ENCODE assay signal across 23 mouse cellular contexts in the genomic region with DNA sequence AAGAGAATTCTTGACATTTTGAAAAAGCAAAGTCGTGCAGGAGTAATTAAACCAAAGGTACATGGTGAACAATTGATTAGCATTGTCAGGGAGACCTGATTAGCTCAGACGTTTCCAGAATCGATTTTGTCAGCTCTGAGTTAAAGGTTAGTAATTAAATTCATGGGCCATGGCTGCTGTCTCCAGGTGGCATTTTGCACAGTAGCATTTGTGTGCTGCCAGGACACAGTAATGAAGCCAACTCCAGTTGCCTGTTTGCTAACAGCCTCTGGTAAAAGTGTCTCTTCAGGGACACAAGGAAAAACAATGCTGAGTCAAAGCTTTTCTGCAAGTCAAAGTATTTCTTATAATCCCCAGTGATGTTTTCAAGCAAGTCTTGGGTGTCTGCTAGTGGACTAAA.
DNase-seq lines count a peak whose midpoint lies in the region; ATAC-seq and TF ChIP-seq lines count a peak whose summit lies in the region.
"Had no signal": no experiment of that assay in that cellular context is flagged by ENCODE, and none has a peak within 500 bp of the region (broad histone marks: within the 10 kb centered on the region; RNA-seq: fewer than 3 reads in every experiment).

No protein-coding gene starts in this region.

- no peaks in the 10 kb centered on the region for H3K9me3 ChIP-seq in kidney, embryonic 16.5 days (ENCODE audit: low read length)
- no peaks in the 10 kb centered on the region for H3K9me3 ChIP-seq in liver, embryonic 11.5 days (ENCODE audit: control insufficient read depth, low read length)
- H3K9me3 ChIP-seq: embryonic facial prominence, embryonic 13.5 days; embryonic facial prominence, embryonic 15.5 days; forebrain, embryonic 10.5 days; forebrain, embryonic 12.5 days had no signal

- H3K27me3 ChIP-seq in kidney, adult 2 months (replicated peaks; ENCODE audit: control insufficient read depth, insufficient read depth, low read length), result no peaks in the 10 kb centered on the region
- no peaks in the 10 kb centered on the region for H3K27me3 ChIP-seq in kidney, embryonic 16.5 days (ENCODE audit: insufficient read depth, low read length)
- no peaks in the 10 kb centered on the region for H3K27me3 ChIP-seq in liver, adult 2 months (ENCODE audit: control insufficient read depth, insufficient read depth, low read length)
- no peaks in the 10 kb centered on the region for H3K27me3 ChIP-seq in liver, embryonic 11.5 days (replicated peaks; ENCODE audit: control insufficient read depth, insufficient read depth, low read length)
- H3K27me3 ChIP-seq: embryonic facial prominence, embryonic 13.5 days; embryonic facial prominence, embryonic 15.5 days; forebrain, embryonic 12.5 days had no signal

- peak; percentile 20 for DNase-seq in adrenal gland, postnatal 10 days
- no peak for DNase-seq in adrenal gland, postnatal 36 days
- DNase-seq in kidney, adult 2 months, result peak; percentile 11
- DNase-seq in liver, adult 2 months (ENCODE audit: extremely low read depth, low read depth, low spot score), result peak; percentile 86
- DNase-seq in liver, embryonic 11.5 days (ENCODE audit: low spot score), result no peak
- no peak for DNase-seq in spleen, postnatal 4 days (ENCODE audit: low spot score in 2 of 2)
- DNase-seq: adrenal gland, adult 8-10 months; cerebellum, adult 11 months; cerebellum, adult 18-20 months; cerebellum, adult 8-10 months; cerebellum, adult 9-11 months; cerebellum, postnatal 14 days; cerebellum, postnatal 36 days; embryo, embryonic 11 days had no signal

- no peaks in the 10 kb centered on the region for H3K79me2 ChIP-seq in liver, adult 2 months (ENCODE audit: control insufficient read depth, insufficient read depth, low read length)

- TF ChIP-seq POLR2A in kidney, adult 2 months (IDR thresholded peaks at IDR 0.05; ENCODE audit: low read depth, low read length), result no peak
- no peak for TF ChIP-seq POLR2A in liver, adult 2 months (IDR thresholded peaks at IDR 0.05; ENCODE audit: extremely low read depth, insufficient read depth, low read length)

- H3K4me1 ChIP-seq in kidney, adult 2 months (ENCODE audit: control insufficient read depth, insufficient read depth, low read length), result peaks cover 7% of the 10 kb centered on the region; the same call in 1 of the 2 replicates
- H3K4me1 ChIP-seq in kidney, embryonic 16.5 days (ENCODE audit: insufficient read depth, low read length), result no peaks in the 10 kb centered on the region
- H3K4me1 ChIP-seq in liver, adult 2 months (ENCODE audit: control insufficient read depth, insufficient read depth, low read length), result peaks cover 7% of the 10 kb centered on the region
- no peaks in the 10 kb centered on the region for H3K4me1 ChIP-seq in liver, embryonic 11.5 days (replicated peaks; ENCODE audit: control insufficient read depth, insufficient read depth, low read length)
- H3K4me1 ChIP-seq in brown adipose tissue, adult 24 weeks (ENCODE audit: control insufficient read depth, insufficient read depth, insufficient read length, low read length), result peaks cover 10% of the 10 kb centered on the region
- H3K4me1 ChIP-seq: embryonic facial prominence, embryonic 13.5 days; embryonic facial prominence, embryonic 15.5 days; forebrain, embryonic 10.5 days; forebrain, embryonic 12.5 days had no signal

- ATAC-seq in kidney, embryonic 16.5 days (ENCODE audit: low FRiP score, low TSS enrichment), result no peak
- ATAC-seq in liver, embryonic 11.5 days (replicated peaks; ENCODE audit: low FRiP score), result no peak
- ATAC-seq: forebrain, embryonic 14.5 days; forebrain, embryonic 16.5 days had no signal

- H3K4me2 ChIP-seq in kidney, embryonic 16.5 days (replicated peaks; ENCODE audit: low read depth, low read length), result no peak overlapping the region
- H3K4me2 ChIP-seq in liver, embryonic 11.5 days, result no peak overlapping the region
- H3K4me2 ChIP-seq: embryonic facial prominence, embryonic 13.5 days; embryonic facial prominence, embryonic 15.5 days; forebrain, embryonic 12.5 days had no signal

- H3K4me3 ChIP-seq in kidney, adult 2 months (ENCODE audit: insufficient read depth, low read depth, low read length), result no peak overlapping the region
- no peak overlapping the region for H3K4me3 ChIP-seq in kidney, embryonic 16.5 days (ENCODE audit: low read length)
- H3K4me3 ChIP-seq in liver, adult 2 months (ENCODE audit: insufficient read depth, low read depth, low read length), result no peak overlapping the region
- no peak overlapping the region for H3K4me3 ChIP-seq in liver, embryonic 11.5 days (ENCODE audit: low read depth, low read length)
- H3K4me3 ChIP-seq in brown adipose tissue, adult 24 weeks (ENCODE audit: insufficient read depth, low read depth, low read length), result no peak overlapping the region
- H3K4me3 ChIP-seq: embryonic facial prominence, embryonic 13.5 days; embryonic facial prominence, embryonic 15.5 days; erythroblast, embryonic 14.5 days; forebrain, embryonic 10.5 days; forebrain, embryonic 12.5 days had no signal

- no peak for TF ChIP-seq CTCF in kidney, adult 2 months (conservative IDR thresholded peaks at IDR 0.05; ENCODE audit: insufficient read depth, insufficient read length, low read depth, low read length)
- TF ChIP-seq CTCF in liver, adult 2 months (IDR thresholded peaks at IDR 0.05; ENCODE audit: low read depth, low read length), result no peak

- WGBS in kidney, adult 2 months, result 22% methylated on average over 3 of the region's 3 CpGs
- 26% methylated on average over 3 of the region's 3 CpGs for WGBS in kidney, embryonic 16.5 days
- WGBS in liver, adult 2 months, result 38% methylated on average over 3 of the region's 3 CpGs
- 73% methylated on average over 3 of the region's 3 CpGs for WGBS in liver, embryonic 11.5 days

- no peaks in the 10 kb centered on the region for H3K36me3 ChIP-seq in kidney, adult 2 months (ENCODE audit: control insufficient read depth, insufficient read depth, low read length)
- no peaks in the 10 kb centered on the region for H3K36me3 ChIP-seq in kidney, embryonic 16.5 days (ENCODE audit: insufficient read depth, low read length)
- H3K36me3 ChIP-seq in liver, adult 2 months (ENCODE audit: control insufficient read depth, insufficient read depth, low read length), result no peaks in the 10 kb centered on the region
- H3K36me3 ChIP-seq in liver, embryonic 11.5 days (ENCODE audit: control insufficient read depth, insufficient read depth, low read length), result no peaks in the 10 kb centered on the region
- H3K36me3 ChIP-seq: embryonic facial prominence, embryonic 13.5 days; embryonic facial prominence, embryonic 15.5 days; forebrain, embryonic 10.5 days; forebrain, embryonic 12.5 days had no signal

- H3K27ac ChIP-seq in kidney, adult 2 months (ENCODE audit: insufficient read depth, low read depth, low read length), result no peak overlapping the region
- H3K27ac ChIP-seq in kidney, embryonic 16.5 days (ENCODE audit: low read length), result no peak overlapping the region
- H3K27ac ChIP-seq in liver, adult 2 months (replicated peaks; ENCODE audit: insufficient read depth, low read depth, low read length), result no peak overlapping the region
- no peak overlapping the region for H3K27ac ChIP-seq in liver, embryonic 11.5 days (ENCODE audit: low read depth, low read length)
- peak overlapping the region; percentile 50; the same call in 1 of the 2 replicates for H3K27ac ChIP-seq in brown adipose tissue, adult 24 weeks (replicated peaks; ENCODE audit: low read depth, low read length)
- H3K27ac ChIP-seq: embryonic facial prominence, embryonic 13.5 days; embryonic facial prominence, embryonic 15.5 days; forebrain, embryonic 10.5 days; forebrain, embryonic 12.5 days had no signal

- H3K9ac ChIP-seq in kidney, embryonic 16.5 days (replicated peaks; ENCODE audit: low read length), result no peak overlapping the region
- H3K9ac ChIP-seq in liver, adult 2 months (ENCODE audit: low read depth, low read length), result no peak overlapping the region
- no peak overlapping the region for H3K9ac ChIP-seq in liver, embryonic 11.5 days (ENCODE audit: low read depth, low read length)
- H3K9ac ChIP-seq: embryonic facial prominence, embryonic 13.5 days; embryonic facial prominence, embryonic 15.5 days; forebrain, embryonic 12.5 days had no signal

Comparison
In these comparisons a context has a peak if more than half of its experiments do, and no peak if none do; other contexts are left out.
1. DNase-seq: peak in adrenal gland, postnatal 10 days (single experiment), kidney, adult 2 months (single experiment) and liver, adult 2 months (single experiment); none in adrenal gland, postnatal 36 days (0 of 2), liver, embryonic 11.5 days (single experiment) and spleen, postnatal 4 days (0 of 2).